Mouse (Mus musculus) common myeloid progenitor, adult 5-6 weeks (primary cell): Measurements from ENCODE around the gene Zfp984. TPM values are rescaled to one million over a fixed set of nuclear protein-coding genes. Genes with fewer than 3 reads are reported as not detected.
"Not testable (repeated sequence)": the region's sequence is repeated elsewhere in the genome, so short reads cannot be mapped to it uniquely, and the experiment has no call there.

Experiments used
- ATAC-seq: replicated peaks from 2 replicates; pipeline ENCODE4 v1.8.0; 2016; ENCODE audit warnings: low read depth, mild to moderate bottlenecking, moderate TSS enrichment, inconsistent platforms; ENCODE audit not compliant: poor library complexity, severe bottlenecking
- total RNA-seq: library from RNA; stranded (forward); fragments of 200-1000, 187-1606 nt; gene quantifications from 2 replicates; pipeline ENCODE4 v1.2.3, GENCODE M21; 2017

Gene Zfp984
- 40.0 and 50.5 TPM in 2 replicates for total RNA-seq

- ATAC-seq = peak; percentile 90
Measured at GRCm38 (mm10) chr4:147809292-147809965, at the start of gene Zfp984. Zfp984 (minus strand) TSS chr4:147809788.

GRCm38 (mm10) chr4:147850776-147851175, 41.2 kb upstream of the Zfp984 start:
- no peak for ATAC-seq

- peak; percentile 62 for ATAC-seq
Measured at GRCm38 (mm10) chr4:147848584-147848991, 39.0 kb upstream of the Zfp984 start.

GRCm38 (mm10) chr4:147847614-147848583, 38.3 kb upstream of the Zfp984 start, which contains the start of gene Zfp933:
Zfp933 (minus strand) TSS chr4:147848366.
- ATAC-seq = peak; percentile 93

- no peak for ATAC-seq
Measured at GRCm38 (mm10) chr4:147842871-147843270, 33.3 kb upstream of the Zfp984 start.

GRCm38 (mm10) chr4:147839282-147839681, 29.7 kb upstream of the Zfp984 start:
- not testable (repeated sequence) for ATAC-seq

GRCm38 (mm10) chr4:147824389-147824788, 14.8 kb upstream of the Zfp984 start:
- ATAC-seq = no peak

GRCm38 (mm10) chr4:147821414-147821813, 11.8 kb upstream of the Zfp984 start:
- 0 out of 2 replicates have a peak, but pooled peaks have one; percentile 54 for ATAC-seq

GRCm38 (mm10) chr4:147819659-147820058, 10.1 kb upstream of the Zfp984 start:
- ATAC-seq = not testable (repeated sequence)

- ATAC-seq = peak; percentile 89
Measured at GRCm38 (mm10) chr4:147814592-147815167, 5.1 kb upstream of the Zfp984 start.

GRCm38 (mm10) chr4:147813249-147813765, 3.7 kb upstream of the Zfp984 start:
- ATAC-seq = no peak

GRCm38 (mm10) chr4:147809966-147810304, 347 bp upstream of the Zfp984 start:
- ATAC-seq = not testable (repeated sequence)

GRCm38 (mm10) chr4:147808483-147808882, 1.1 kb downstream of the Zfp984 start:
- not testable (repeated sequence) for ATAC-seq

GRCm38 (mm10) chr4:147795308-147795707, 14.3 kb downstream of the Zfp984 start:
- ATAC-seq = not testable (repeated sequence)

GRCm38 (mm10) chr4:147794026-147794665, 15.4 kb downstream of the Zfp984 start:
- ATAC-seq = not testable (repeated sequence)

GRCm38 (mm10) chr4:147793390-147793916, 16.1 kb downstream of the Zfp984 start:
- ATAC-seq = not testable (repeated sequence)

- ATAC-seq = not testable (repeated sequence)
Measured at GRCm38 (mm10) chr4:147791729-147792128, 17.9 kb downstream of the Zfp984 start.

- not testable (repeated sequence) for ATAC-seq
Measured at GRCm38 (mm10) chr4:147746255-147746654, 63.3 kb downstream of the Zfp984 start.

- not testable (repeated sequence) for ATAC-seq
Measured at GRCm38 (mm10) chr4:147738636-147739369, 70.8 kb downstream of the Zfp984 start.
